Mouse (Mus musculus) layer of hippocampus, postnatal 25 days (tissue): ENCODE results near the gene Phf5a. TPM values are rescaled to one million over a fixed set of nuclear protein-coding genes. Genes with fewer than 3 reads are reported as not detected.

Source experiments
- DNase-seq, 2 experiments: peaks; one replicate each; pipeline ENCODE4 v3.0.0; 2022; ENCODE audit warnings: mixed read lengths in 2 of 2, low spot score in 1 of 2; ENCODE audit errors: extremely low spot score in 1 of 2
- total RNA-seq, 2 experiments: library from RNA; stranded (reverse); gene quantifications; 2 replicates each; pipeline ENCODE4 v1.2.3; 2021

The Phf5a gene
- total RNA-seq, 2 experiments from 2014 or later = 32.6 to 40.0 TPM

DNA sequence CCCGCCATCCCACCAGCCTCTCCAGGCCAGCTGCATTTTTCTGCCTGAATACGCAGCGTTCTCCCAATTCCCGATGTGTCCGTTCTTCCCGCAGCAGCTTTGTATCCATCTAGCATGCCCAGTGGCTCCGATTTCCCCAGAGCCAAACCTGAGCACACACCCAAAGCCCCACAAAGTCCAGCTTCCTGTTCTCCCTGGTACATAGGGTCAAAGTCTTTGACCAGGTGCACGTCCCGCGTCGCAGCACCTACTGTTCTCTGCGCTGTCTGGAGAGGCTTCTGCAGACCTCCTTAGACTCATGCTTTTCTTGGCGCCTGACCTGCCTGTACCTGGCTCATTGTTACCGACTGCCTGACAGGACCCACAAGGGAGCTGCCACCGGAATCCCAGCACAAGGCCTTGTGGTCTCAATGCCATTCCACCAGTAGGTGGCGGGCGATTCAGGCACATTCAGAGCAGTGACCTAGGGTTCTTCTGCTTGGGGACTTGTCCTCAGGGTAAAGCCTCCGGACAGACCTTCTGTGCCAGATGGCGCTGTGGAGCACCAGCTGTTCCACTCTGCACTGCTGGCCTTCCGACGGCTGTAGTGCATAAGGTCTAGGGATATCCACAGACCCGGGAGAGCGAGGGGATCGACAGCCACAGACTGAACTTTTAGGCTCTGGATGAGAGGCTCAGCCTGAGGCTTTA is 40.4 kb downstream of the Phf5a start:
- peak; percentile 50 to 87 for DNase-seq

DNA sequence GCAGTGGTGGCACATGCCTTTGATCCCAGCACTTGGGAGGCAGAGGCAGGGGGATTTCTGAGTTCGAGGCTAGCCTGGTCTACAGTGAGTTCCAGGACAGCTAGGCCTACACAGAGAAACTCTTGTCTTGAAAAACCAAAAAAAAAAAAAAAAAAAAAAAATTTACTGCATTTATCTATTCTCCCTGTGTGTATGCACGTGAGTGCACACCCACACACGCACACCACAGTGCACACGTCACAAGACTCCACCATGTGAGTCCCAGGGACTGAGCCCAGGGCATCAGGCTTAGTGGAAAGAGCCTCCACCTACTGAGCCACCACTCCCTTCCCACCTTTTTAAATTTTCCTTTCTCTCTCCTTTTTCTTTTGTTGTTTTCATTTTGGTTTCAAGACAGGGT is 41.2 kb downstream of the Phf5a start:
- DNase-seq = no peak

DNA sequence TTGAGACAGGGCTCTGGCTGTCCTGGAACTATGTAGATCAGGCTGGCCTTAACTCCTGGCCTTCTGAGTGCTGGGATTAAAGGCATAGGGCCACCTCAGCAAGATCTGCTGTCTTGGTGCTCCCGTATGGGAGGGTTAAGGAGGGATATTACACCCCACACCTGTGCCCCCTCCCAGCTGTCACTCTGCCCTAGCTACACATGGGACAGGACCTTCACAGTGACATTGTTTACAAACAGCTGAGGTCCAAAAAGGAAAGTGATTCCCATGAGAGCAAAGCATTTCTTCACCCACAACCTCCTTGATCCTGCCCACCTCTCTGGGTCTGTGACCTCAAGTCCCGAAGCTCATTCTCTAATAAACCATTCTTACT is 42.5 kb downstream of the Phf5a start:
- no peak for DNase-seq

DNA sequence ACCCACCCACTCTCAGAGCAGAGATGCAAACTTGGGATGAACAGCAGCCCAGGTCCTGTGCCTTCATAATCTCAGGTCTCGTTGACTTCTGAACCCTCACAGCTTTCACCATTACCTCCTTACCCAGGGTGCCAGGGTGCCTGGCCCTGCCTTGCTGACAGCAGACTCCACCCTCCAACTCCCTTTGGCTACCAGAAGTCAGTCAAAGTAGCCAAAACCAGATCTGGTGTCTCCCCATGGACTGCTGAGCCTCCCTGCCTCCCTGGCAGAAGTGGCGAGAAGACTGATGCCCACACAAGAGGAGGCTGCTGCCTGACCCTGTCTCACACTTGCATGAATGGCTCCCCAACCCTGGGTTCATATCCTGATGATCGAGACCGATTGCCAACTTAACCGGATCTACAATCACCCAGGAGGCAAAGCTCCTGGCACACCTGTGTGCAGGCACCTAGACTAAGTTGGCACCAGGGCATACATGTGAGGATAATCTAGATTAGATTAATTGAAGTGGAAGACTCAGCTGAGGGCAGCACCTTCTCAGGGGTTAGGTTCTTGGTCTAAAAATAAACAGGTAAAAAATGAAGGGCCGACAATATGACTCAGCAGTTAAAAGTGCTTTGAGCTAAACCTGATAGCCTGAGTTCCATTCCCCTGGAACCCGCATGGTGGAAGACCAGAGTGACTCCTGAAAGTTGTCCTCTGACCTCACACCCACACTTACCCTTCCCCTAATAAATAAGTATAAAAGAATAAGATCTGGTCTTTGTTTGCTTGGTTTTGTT is 43.1 kb downstream of the Phf5a start:
- DNase-seq = no peak

DNA sequence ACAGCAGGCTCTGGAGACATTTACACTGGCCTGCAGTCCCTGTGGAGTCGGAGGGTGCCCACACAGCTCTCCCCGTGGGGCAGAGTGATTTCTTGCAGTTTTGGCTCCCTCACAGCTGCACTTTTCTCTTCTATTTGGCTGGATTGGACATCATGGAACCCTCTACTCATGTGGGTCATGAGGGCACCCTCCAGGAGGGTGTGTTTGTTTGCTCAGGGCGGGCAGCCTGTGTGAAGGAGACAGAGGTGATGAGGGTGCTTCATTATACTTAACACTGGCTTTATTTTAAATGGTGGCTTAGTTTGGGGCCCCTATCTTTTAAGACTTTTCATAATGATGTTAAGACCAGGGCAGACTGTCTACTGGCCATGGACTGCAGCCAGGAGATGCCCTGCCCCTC is 46.9 kb downstream of the Phf5a start:
- no peak for DNase-seq

DNA sequence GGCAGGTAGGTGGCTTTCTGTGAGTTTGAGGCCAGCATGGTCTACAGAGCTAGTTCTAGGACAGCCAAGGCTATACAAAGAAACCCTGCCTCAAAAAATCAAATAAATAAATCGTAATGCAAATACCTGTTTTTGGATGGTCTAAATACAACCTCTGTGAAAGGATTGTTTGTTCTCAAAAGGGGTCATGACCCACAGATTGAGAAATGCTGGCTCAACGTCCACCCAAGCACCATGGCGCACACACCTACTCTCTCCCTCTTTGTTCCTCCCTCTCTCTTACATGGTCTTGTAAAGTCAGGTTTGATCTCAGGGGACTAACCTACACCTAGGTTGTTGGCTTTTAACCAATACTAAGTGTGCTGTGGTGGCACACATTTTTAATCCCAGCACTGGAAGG is 49.1 kb downstream of the Phf5a start:
- no peak for DNase-seq

DNA sequence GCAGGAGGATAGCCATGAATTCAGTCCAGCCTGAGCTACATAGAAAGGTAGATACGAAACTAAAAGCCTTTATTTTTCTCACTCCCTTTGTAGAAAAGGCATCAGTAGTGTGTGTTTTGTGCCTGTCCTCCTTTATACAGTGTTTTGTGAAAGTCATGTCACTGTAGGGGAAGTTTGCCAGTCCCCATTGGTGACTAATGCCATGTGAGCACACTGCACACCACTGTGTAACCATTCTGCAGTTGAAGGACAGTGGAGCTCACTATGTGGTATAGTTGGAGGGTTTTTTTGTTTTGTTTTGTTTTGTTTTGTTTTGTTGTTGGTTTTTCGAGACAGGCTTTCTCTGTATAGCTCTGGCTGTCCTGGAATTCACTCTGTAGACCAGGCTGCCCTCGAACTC is 53.3 kb downstream of the Phf5a start:
- DNase-seq = no peak

DNA sequence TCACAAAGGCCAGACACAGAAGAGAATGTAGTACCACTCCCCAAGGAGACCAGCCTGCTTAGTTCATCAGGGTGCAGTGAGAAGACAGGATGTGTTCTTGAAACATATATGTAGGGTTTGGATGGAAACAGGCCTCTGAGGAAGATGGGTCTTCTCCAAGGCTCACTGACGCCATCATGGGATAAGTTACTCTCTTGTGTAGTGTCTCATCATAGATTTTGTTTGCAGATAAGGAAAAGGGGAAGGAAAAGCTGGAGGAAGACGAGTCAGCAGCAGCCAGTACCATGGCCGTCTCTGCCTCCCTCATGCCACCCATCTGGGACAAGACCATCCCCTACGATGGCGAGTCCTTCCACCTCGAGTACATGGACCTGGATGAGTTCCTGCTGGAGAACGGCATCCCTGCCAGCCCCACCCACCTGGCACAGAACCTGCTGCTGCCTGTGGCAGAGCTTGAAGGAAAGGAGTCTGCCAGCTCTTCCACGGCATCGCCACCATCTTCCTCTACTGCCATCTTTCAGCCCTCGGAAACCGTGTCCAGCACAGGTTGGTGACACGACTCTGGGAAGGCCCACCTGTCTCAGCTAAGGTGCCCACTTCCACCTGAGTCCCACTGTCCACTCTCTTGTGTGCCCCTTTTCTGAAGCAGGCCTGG is 56.9 kb downstream of the Phf5a start:
- no peak for DNase-seq

Other genes starting within 250 kb of the Phf5a start
- 10 to 100 TPM; 36.9 to 40.2 TPM for gene L3mbtl2, start 208.0 kb downstream of the Phf5a start, total RNA-seq
- gene Chadl, start 174.6 kb downstream of the Phf5a start, total RNA-seq = 10 to 100 TPM; 19.2 to 21.5 TPM
- 100 to 1,000 TPM; 145 to 150 TPM for gene Zc3h7b, start 126.9 kb downstream of the Phf5a start, total RNA-seq
- 100 to 1,000 TPM; 146 to 164 TPM for gene Rangap1, start 126.4 kb downstream of the Phf5a start, total RNA-seq
- gene Tef, start 69.5 kb downstream of the Phf5a start, total RNA-seq = 100 to 1,000 TPM; 237 to 266 TPM
- 10 to 100 TPM; 27.7 to 34.1 TPM for gene Tob2, start 13.1 kb downstream of the Phf5a start, total RNA-seq
- gene Aco2, start 398 bp upstream of the Phf5a start, total RNA-seq = 100 to 1,000 TPM; 475 to 495 TPM
- gene Polr3h, start 54.3 kb upstream of the Phf5a start, total RNA-seq = 10 to 100 TPM; 48.0 to 52.8 TPM
- gene Csdc2, start 64.8 kb upstream of the Phf5a start, total RNA-seq = 10 to 100 TPM; 89.9 to 90.2 TPM
- gene Pmm1, start 89.0 kb upstream of the Phf5a start, total RNA-seq = 100 to 1,000 TPM; 209 to 227 TPM
- gene 1700029P11Rik, start 108.6 kb upstream of the Phf5a start, total RNA-seq = not detected
- 10 to 100 TPM; 23.5 to 24.0 TPM for gene Xrcc6, start 115.9 kb upstream of the Phf5a start, total RNA-seq
- 100 to 1,000 TPM; 123 to 131 TPM for gene Desi1, start 162.0 kb upstream of the Phf5a start, total RNA-seq
- gene Snu13, start 175.7 kb upstream of the Phf5a start, total RNA-seq = 100 to 1,000 TPM; 103 to 104 TPM
- gene 4930407I10Rik, start 187.2 kb upstream of the Phf5a start, total RNA-seq = not detected
- gene Mei1, start 198.1 kb upstream of the Phf5a start, total RNA-seq = under 1 TPM; 0.12 to 0.59 TPM